Mouse (Mus musculus): ENCODE measurements around the gene P2ry12.

Gene P2ry12

GRCm38 (mm10) chr3:59262704-59263103 is at the start of gene P2ry12:
TSS of gene P2ry12 (minus strand) at chr3:59262871.
- no peak for DNase-seq (ENCODE audit: low read depth, low spot score)

- no peak for DNase-seq (ENCODE audit: low read depth, low spot score)
Observed at GRCm38 (mm10) chr3:59305518-59305917, 42.8 kb upstream of the P2ry12 start.

- DNase-seq (ENCODE audit: low read depth, low spot score): no peak
Observed at GRCm38 (mm10) chr3:59304944-59305343, 42.3 kb upstream of the P2ry12 start.

- DNase-seq (ENCODE audit: low read depth, low spot score): peak; percentile 28
Observed at GRCm38 (mm10) chr3:59297653-59298052, 35.0 kb upstream of the P2ry12 start.

DNA sequence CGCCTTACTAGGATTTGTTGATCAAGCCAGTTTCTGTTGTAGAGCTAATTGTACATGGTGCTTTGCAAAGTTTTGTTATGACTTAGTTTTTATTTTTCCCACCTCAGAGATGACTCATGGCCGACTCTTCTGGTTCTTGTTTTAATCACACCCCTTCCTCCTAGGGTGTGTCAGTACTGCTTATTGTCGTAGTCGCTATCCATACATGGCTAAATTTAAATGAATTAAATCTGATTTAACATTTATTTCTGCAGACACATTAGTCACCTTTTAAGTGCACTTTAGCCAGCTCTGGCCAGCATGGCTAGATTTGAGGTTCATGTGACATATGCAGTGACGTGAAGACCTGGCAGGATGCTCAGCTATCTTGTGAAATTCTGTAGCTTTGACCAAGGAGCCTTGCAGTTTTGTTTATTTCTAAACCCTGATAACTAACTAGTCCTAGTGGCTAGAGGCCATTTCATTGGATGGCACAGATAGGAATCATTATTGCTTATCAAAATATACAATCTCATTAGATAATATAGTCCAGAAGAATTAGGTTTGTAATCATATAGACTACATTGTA is 34.0 kb upstream of the P2ry12 start:
- DNase-seq (ENCODE audit: low read depth, low spot score): no peak

GRCm38 (mm10) chr3:59295699-59296562 is 33.3 kb upstream of the P2ry12 start:
- DNase-seq (ENCODE audit: low read depth, low spot score): no peak

DNA sequence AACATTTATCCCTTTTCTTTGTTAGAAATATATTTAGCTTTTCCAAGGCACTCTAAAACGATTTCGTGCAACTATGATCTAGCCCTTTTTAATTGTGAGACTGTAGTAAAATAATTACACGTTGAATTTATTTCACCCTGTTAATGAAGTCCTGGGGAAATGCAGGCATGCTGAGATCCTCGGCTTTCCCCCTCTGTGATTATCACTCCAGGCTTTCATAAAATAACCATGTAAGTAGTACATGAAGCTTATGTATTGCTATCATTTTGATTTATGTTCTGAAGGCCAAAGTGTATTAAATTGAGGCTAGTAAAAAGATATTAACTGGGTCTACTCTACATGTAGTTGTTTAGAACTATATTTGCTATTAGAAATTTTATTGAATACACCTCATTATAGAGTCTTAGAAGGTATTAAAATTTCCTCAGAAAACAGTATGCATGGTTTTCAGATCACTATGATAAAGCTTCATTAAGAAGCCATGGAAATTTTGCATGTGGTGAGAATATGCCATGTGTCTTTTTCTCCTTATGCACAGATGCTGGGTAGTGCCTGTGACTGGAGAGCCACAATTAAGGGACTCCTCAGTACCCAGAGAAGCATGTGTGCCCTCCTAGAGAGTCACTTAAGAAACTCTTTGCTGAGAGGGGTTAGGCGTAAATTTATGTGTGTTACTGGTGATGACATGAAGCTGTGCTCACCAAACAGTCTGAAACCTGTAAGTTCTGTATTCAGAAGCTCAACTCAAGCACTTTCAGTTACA is 30.9 kb upstream of the P2ry12 start:
- DNase-seq (ENCODE audit: low read depth, low spot score): no peak

DNA sequence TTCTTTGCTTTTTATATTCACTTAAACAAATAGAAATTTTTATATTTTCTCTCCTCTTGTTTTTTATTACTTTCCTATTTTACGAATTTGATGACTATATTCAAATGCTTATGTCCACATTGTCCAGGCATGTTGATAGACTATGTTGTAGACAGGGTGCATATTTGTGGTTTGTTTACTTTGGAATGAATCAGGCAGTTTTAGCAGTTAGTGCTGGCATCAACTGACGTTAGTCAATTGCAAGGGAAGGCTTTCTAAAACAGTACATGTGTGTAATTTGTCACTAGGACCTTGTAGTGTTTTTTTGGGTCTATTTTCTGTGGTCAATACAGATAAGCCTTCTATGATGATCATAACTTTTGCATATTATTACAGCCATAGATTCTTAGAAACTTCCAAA is 27.9 kb upstream of the P2ry12 start:
- DNase-seq (ENCODE audit: low read depth, low spot score): no peak

DNA sequence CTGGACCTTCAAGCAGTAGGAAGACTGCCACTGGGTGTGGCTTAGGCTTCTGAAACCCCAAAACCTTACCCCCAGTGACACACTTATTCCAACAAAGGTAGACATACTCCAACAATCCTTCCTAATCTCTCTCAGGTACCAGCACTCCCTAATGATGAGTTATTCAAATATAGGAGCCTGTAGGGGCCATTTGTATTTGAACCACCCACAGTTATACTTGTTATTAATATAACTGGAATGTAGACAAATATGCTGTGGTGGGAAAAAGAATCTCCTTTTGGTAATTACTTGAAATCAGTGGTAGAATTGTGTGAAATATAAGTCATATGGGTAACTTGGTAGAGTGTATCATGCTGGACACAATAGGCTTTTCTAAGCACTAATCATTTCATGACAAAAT is 15.9 kb upstream of the P2ry12 start:
- DNase-seq (ENCODE audit: low read depth, low spot score): no peak

DNA sequence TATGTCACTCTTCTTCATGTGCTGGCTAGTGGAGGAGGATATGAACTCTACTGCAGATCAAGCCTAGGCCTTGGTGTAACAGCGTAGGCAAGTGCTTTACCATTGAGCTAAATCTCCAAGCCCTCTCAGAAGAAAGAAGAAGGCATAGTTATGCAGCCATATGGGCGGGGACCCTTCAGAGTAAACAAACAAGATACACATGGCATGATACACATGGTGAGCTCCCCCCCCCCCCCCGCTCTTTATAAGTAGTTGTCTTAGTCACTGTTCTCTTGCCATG is 15.5 kb upstream of the P2ry12 start:
- no peak for DNase-seq (ENCODE audit: low read depth, low spot score)

DNA sequence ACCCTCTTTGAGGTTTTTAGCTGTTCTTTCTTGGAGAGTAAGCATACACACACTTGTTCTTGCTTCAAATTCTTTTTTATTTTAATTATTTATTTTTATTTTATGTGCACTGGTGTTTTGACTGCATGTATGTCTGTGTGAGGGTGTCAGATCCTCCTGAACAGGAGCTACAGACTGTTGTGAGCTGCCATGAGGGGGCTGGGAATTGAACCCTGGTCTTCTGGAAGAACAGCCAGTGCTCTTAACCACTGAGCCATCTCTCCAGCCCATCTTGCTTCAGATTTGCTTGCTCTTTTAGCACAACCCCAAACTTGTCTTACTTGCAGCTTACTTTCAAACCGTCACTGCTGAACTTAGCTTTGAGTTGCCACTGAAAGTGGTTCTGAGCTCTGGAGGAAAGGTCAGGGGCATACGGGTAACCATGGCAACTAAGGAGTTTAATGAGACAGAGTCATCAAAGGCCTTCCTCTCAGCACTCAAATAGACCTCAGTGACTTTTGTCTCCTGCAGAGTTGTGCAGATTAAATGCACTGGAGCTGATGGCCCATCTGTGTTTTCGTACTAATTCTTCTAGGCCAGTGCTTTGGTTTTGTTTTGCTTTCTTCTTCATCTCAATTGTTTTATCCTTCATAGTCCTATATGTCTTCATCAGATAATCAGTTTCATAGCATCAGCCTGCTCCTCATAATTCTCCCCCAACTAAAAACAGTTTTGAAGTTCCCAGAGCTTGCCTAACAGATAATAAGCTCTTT is 15.0 kb upstream of the P2ry12 start:
- no peak for DNase-seq (ENCODE audit: low read depth, low spot score)

- no peak for DNase-seq (ENCODE audit: low read depth, low spot score)
Observed at GRCm38 (mm10) chr3:59270811-59271210, 8.1 kb upstream of the P2ry12 start.

- DNase-seq (ENCODE audit: low read depth, low spot score): no peak
Observed at GRCm38 (mm10) chr3:59263988-59264387, 1.3 kb upstream of the P2ry12 start.

- DNase-seq (ENCODE audit: low read depth, low spot score): no peak
Observed at GRCm38 (mm10) chr3:59263417-59263816, 746 bp upstream of the P2ry12 start.

DNA sequence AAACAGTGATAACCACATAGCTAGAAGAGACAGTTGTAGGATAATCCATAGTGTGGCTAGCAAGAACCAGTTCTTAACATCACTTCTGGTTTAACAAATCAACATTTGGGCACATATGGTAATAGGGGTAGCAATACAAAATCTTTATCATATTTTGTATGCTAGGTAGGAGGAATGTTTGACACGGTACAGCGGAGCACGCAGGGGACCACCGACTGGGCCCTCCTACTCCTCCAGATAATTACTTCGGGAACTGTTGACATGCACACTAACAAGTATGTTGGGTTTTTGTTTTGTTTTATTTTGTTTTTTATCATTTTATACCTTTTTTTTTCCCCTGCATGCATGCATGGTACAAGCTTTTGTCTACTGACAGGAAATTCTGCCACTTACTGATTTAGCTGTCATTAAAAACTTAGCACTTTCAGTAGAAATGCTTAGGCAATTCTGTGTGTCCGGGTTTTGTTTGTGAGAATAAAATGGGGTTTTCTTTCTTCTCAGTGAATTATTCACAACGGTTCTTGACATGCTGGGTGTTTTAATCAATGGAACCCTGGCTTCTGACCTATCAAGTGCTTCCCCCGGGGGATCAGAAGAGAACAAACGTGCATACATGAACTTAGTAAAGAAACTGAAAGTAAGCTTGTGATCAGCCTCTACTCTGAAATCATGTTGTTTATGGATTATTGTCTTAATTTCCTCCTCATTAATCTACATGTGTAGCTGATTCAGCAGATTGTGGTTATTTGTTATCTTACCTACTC is 780 bp downstream of the P2ry12 start:
- no peak for DNase-seq (ENCODE audit: low read depth, low spot score)

- DNase-seq (ENCODE audit: low read depth, low spot score): peak; percentile 7
Observed at GRCm38 (mm10) chr3:59260745-59261144, 1.9 kb downstream of the P2ry12 start.

GRCm38 (mm10) chr3:59257740-59258664 is 4.7 kb downstream of the P2ry12 start:
- no peak for DNase-seq (ENCODE audit: low read depth, low spot score)

DNA sequence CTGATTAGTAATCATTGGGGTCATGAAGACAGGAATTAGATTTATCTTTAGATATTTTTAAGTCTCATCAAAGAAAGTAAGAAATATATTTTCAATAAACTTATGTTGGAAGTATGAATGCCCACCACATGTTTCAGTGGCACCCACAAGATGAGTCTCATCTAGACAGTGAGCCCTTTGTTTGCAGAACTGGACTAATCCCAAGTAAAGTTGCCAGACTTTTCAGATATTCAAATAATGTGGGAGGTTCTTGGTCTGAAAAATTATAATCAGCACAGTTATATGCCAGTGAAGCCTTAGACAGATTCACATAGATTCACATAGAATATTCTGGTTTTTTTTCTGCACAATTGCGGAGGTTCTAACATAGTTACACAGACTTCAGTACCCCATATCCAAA is 12.2 kb downstream of the P2ry12 start:
- no peak for DNase-seq (ENCODE audit: low read depth, low spot score)

- DNase-seq (ENCODE audit: low read depth, low spot score): no peak
Observed at GRCm38 (mm10) chr3:59248031-59248430, 14.6 kb downstream of the P2ry12 start.

- DNase-seq (ENCODE audit: low read depth, low spot score): no peak
Observed at GRCm38 (mm10) chr3:59243384-59243783, 19.3 kb downstream of the P2ry12 start.

All from ES-CJ7 (cell line).